Mouse (Mus musculus) lung, postnatal 0 days (tissue): ENCODE measurements around the gene Map3k20.

Experiments used
- CTCF ChIP-seq: IDR thresholded peaks from 2 replicates; pipeline ENCODE4 v1.5.1; 2016; ENCODE audit warnings: antibody characterized with exemption, mild to moderate bottlenecking
- EP300 ChIP-seq: IDR thresholded peaks from 2 replicates; pipeline ENCODE4 v1.6.1; 2016; ENCODE audit warnings: antibody characterized with exemption, mild to moderate bottlenecking, control low read depth

GRCm38 (mm10) chr2:72382662-72383061 is 97.2 kb downstream of the Map3k20 start:
- TF ChIP-seq CTCF (no peak), EP300 (no peak)
